In genomic region chr1:180723701-180724238, GRCm38 (mm10) we compare ENCODE assay signal across 33 mouse cellular contexts. TPM values are rescaled to one million over a fixed set of nuclear protein-coding genes. Genes with fewer than 3 reads are reported as not detected.
DNase-seq lines count a peak whose midpoint lies in the region; ATAC-seq and TF ChIP-seq lines count a peak whose summit lies in the region.
"Had no signal": no experiment of that assay in that cellular context is flagged by ENCODE, and none has a peak within 500 bp of the region (broad histone marks: within the 10 kb centered on the region; RNA-seq: fewer than 3 reads in every experiment).

No protein-coding gene starts in this region.

- 32% methylated on average over 1 of the region's 1 CpGs for WGBS in liver, adult 2 months
- WGBS in liver, embryonic 15.5 days (ENCODE audit: insufficient replicate concordance), result 20% methylated on average over 1 of the region's 1 CpGs

- peaks cover 10% of the 10 kb centered on the region for H3K79me2 ChIP-seq in liver, adult 2 months (ENCODE audit: control insufficient read depth, insufficient read depth, low read length)

- H3K4me3 ChIP-seq in liver, adult 2 months (ENCODE audit: insufficient read depth, low read depth, low read length), result no peak overlapping the region
- no peak overlapping the region for H3K4me3 ChIP-seq in liver, embryonic 15.5 days (replicated peaks)
- H3K4me3 ChIP-seq: embryonic facial prominence, embryonic 12.5 days; forebrain, embryonic 13.5 days; gastrocnemius, adult 2 months; hindbrain, embryonic 10.5 days; intestine, embryonic 15.5 days; limb, embryonic 13.5 days; lung, embryonic 15.5 days; neural tube, embryonic 12.5 days had no signal

- no peak overlapping the region for H3K4me2 ChIP-seq in liver, embryonic 15.5 days
- H3K4me2 ChIP-seq: embryonic facial prominence, embryonic 12.5 days; forebrain, embryonic 13.5 days; intestine, embryonic 15.5 days; limb, embryonic 13.5 days; lung, embryonic 15.5 days; neural tube, embryonic 12.5 days had no signal

- no peak for ATAC-seq in liver, embryonic 15.5 days (ENCODE audit: insufficient read depth)
- ATAC-seq: forebrain, embryonic 13.5 days; hindbrain, embryonic 16.5 days; intestine, embryonic 15.5 days had no signal

- no peaks in the 10 kb centered on the region for H3K9me3 ChIP-seq in liver, embryonic 15.5 days (replicated peaks)
- H3K9me3 ChIP-seq: embryonic facial prominence, embryonic 12.5 days; forebrain, embryonic 13.5 days; hindbrain, embryonic 10.5 days; intestine, embryonic 15.5 days; limb, embryonic 13.5 days; lung, embryonic 15.5 days; neural tube, embryonic 12.5 days had no signal

- H3K27ac ChIP-seq in liver, adult 2 months (replicated peaks; ENCODE audit: insufficient read depth, low read depth, low read length), result no peak overlapping the region
- peak overlapping the region; percentile 74 for H3K27ac ChIP-seq in liver, embryonic 15.5 days (replicated peaks)
- H3K27ac ChIP-seq: embryonic facial prominence, embryonic 12.5 days; forebrain, embryonic 13.5 days; gastrocnemius, adult 2 months; hindbrain, embryonic 10.5 days; intestine, embryonic 15.5 days; limb, embryonic 13.5 days; lung, embryonic 15.5 days; neural tube, embryonic 12.5 days; stomach, postnatal 0 days had no signal

- TF ChIP-seq CTCF in liver, adult 2 months (IDR thresholded peaks at IDR 0.05; ENCODE audit: low read depth, low read length), result no peak

- H3K27me3 ChIP-seq in liver, adult 2 months (ENCODE audit: control insufficient read depth, insufficient read depth, low read length), result no peaks in the 10 kb centered on the region
- H3K27me3 ChIP-seq in liver, embryonic 15.5 days, result no peaks in the 10 kb centered on the region
- H3K27me3 ChIP-seq: embryonic facial prominence, embryonic 12.5 days; intestine, embryonic 15.5 days; limb, embryonic 13.5 days; lung, embryonic 15.5 days; neural tube, embryonic 12.5 days had no signal

- H3K4me1 ChIP-seq in liver, adult 2 months (ENCODE audit: control insufficient read depth, insufficient read depth, low read length), result peaks cover 17% of the 10 kb centered on the region
- H3K4me1 ChIP-seq in liver, embryonic 15.5 days (replicated peaks), result peaks cover 77% of the 10 kb centered on the region
- H3K4me1 ChIP-seq: intestine, embryonic 15.5 days had no signal

- H3K36me3 ChIP-seq in liver, adult 2 months (ENCODE audit: control insufficient read depth, insufficient read depth, low read length), result no peaks in the 10 kb centered on the region
- no peaks in the 10 kb centered on the region for H3K36me3 ChIP-seq in liver, embryonic 15.5 days (replicated peaks)
- H3K36me3 ChIP-seq: embryonic facial prominence, embryonic 12.5 days; hindbrain, embryonic 10.5 days; intestine, embryonic 15.5 days; limb, embryonic 13.5 days; lung, embryonic 15.5 days; neural tube, embryonic 12.5 days had no signal

- H3K9ac ChIP-seq in liver, adult 2 months (ENCODE audit: low read depth, low read length), result no peak overlapping the region
- no peak overlapping the region for H3K9ac ChIP-seq in liver, embryonic 15.5 days
- H3K9ac ChIP-seq: embryonic facial prominence, embryonic 12.5 days; forebrain, embryonic 13.5 days; intestine, embryonic 15.5 days; limb, embryonic 13.5 days; lung, embryonic 15.5 days; neural tube, embryonic 12.5 days had no signal

- no peak for TF ChIP-seq POLR2A in liver, adult 2 months (IDR thresholded peaks at IDR 0.05; ENCODE audit: extremely low read depth, insufficient read depth, low read length)

- DNase-seq in liver, adult 2 months (ENCODE audit: extremely low read depth, low read depth, low spot score), result peak; percentile 19
- DNase-seq in liver (no peak), MN1 (ENCODE audit: low spot score) (peak; percentile 25)
- DNase-seq in thymus, postnatal 0 days (ENCODE audit: low spot score), result peak; percentile 68
- DNase-seq in thymus, postnatal 4 days, result no peak
- no peak for DNase-seq in adrenal gland, adult 8-10 months
- no peak for DNase-seq in layer of hippocampus, postnatal 36 days
- DNase-seq: B cell, adult 2 months; cerebellum, adult 18-20 months; cerebellum, postnatal 14 days; gastrocnemius, adult 2 months; heart, postnatal 10 days; kidney, postnatal 25 days; lung, postnatal 4 days; midbrain, embryonic 14.5 days; retina, postnatal 1 day had no signal

RNA-seq across cellular contexts. Expression of gene Acbd3, which starts 2.1 kb away (rescaled TPM):
- 13.1 and 13.7 TPM in 2 replicates for total RNA-seq in liver, adult 2 months (2014; rRNA removed)
- polyA plus RNA-seq in liver, adult 2 months (2012; rRNA removed), result 5.7 and 6.3 TPM in 2 replicates
- 15.2 and 19.5 TPM in 2 replicates for polyA plus RNA-seq in thymus, postnatal 0 days (2015; fragmentation: Nextera tagmentation; extraction: Ambion mirVana)
- 7.6 and 8.3 TPM in 2 replicates for polyA plus RNA-seq in liver, embryonic 15.5 days (2015; fragmentation: Nextera tagmentation; extraction: Ambion mirVana)
- total RNA-seq in adrenal gland, adult 8-10 months (2022), result 10 to 100 TPM; 48.1 to 51.3 (median 50.6) TPM
- 10 to 100 TPM; 34.6 to 35.3 TPM for total RNA-seq in layer of hippocampus, postnatal 36 days (2021)

RNA-seq across cellular contexts. Expression of gene Mixl1, which starts 26.9 kb away (rescaled TPM):
- total RNA-seq in liver, adult 2 months (2014; rRNA removed), result not detected in 2 replicates
- not detected in 2 replicates for polyA plus RNA-seq in liver, adult 2 months (2012; rRNA removed)
- polyA plus RNA-seq in thymus, postnatal 0 days (2015; fragmentation: Nextera tagmentation; extraction: Ambion mirVana), result 0.54 and 0.55 TPM in 2 replicates
- polyA plus RNA-seq in liver, embryonic 15.5 days (2015; fragmentation: Nextera tagmentation; extraction: Ambion mirVana), result 0.23 and 0.33 TPM in 2 replicates
- not detected for total RNA-seq in adrenal gland, adult 8-10 months (2022)
- not detected for total RNA-seq in layer of hippocampus, postnatal 36 days (2021)
- total RNA-seq: adrenal gland, adult 18-20 months; gastrocnemius, adult 2 months; gastrocnemius, postnatal 4 days; heart, postnatal 10 days; left cerebral cortex, adult 18-20 months; left cerebral cortex, postnatal 25 days; megakaryocyte-erythroid progenitor cell, adult 5-6 weeks had no signal
- polyA plus RNA-seq: frontal cortex, adult 2 months; hindbrain, embryonic 10.5 days; hindbrain, embryonic 16.5 days; midbrain, embryonic 14.5 days; urinary bladder, adult 2 months had no signal

Comparison
In these comparisons a context has a peak if more than half of its experiments do, and no peak if none do; other contexts are left out.
1. DNase-seq: peak in liver, adult 2 months (single experiment), thymus, postnatal 0 days (single experiment) and MN1 (single experiment); none in liver (single experiment), thymus, postnatal 4 days (single experiment), adrenal gland, adult 8-10 months (single experiment) and layer of hippocampus, postnatal 36 days (0 of 2).